Mouse (Mus musculus) frontal cortex, adult (tissue): Measurements from ENCODE around the gene Arnt.
"Not testable (repeated sequence)": the region's sequence is repeated elsewhere in the genome, so short reads cannot be mapped to it uniquely, and the experiment has no call there.

Experiments used
- ATAC-seq: cut with Nextera tagmentation; 2 replicates; pipeline ENCODE4 v1.9.2; 2017; ENCODE audit warnings: mild to moderate bottlenecking, moderate library complexity, mixed read lengths; ENCODE audit not compliant: low TSS enrichment

Gene Arnt

GRCm38 (mm10) chr3:95434136-95434982 lies at the start of gene Arnt:
Gene Arnt (plus strand): TSS chr3:95434388.
- peak; percentile 99 for ATAC-seq

- ATAC-seq, result no peak
Measured at GRCm38 (mm10) chr3:95385401-95386075, 48.6 kb upstream of the Arnt start.

GRCm38 (mm10) chr3:95394385-95394784 lies 39.8 kb upstream of the Arnt start:
- no peak for ATAC-seq

- no peak for ATAC-seq
Measured at GRCm38 (mm10) chr3:95402741-95403140, 31.4 kb upstream of the Arnt start, which contains the start of gene 4930558C23Rik. Gene 4930558C23Rik (minus strand): TSS chr3:95402841.

GRCm38 (mm10) chr3:95407728-95408127 lies 26.5 kb upstream of the Arnt start:
- ATAC-seq, result no peak

GRCm38 (mm10) chr3:95408852-95409251 lies 25.3 kb upstream of the Arnt start:
- no peak for ATAC-seq

GRCm38 (mm10) chr3:95412268-95412667 lies 21.9 kb upstream of the Arnt start:
- no peak for ATAC-seq

- no peak for ATAC-seq
Measured at GRCm38 (mm10) chr3:95417866-95418265, 16.3 kb upstream of the Arnt start.

GRCm38 (mm10) chr3:95426476-95426875 lies 7.7 kb upstream of the Arnt start:
- ATAC-seq, result not testable (repeated sequence)

GRCm38 (mm10) chr3:95427117-95427890 lies 6.9 kb upstream of the Arnt start:
- peak; percentile 65; the same call in 1 of the 2 replicates for ATAC-seq

- ATAC-seq, result not testable (repeated sequence)
Measured at GRCm38 (mm10) chr3:95427891-95428238, 6.3 kb upstream of the Arnt start.

- peak; percentile 79; the same call in 1 of the 2 replicates for ATAC-seq
Measured at GRCm38 (mm10) chr3:95428423-95428822, 5.8 kb upstream of the Arnt start.

- ATAC-seq, result no peak
Measured at GRCm38 (mm10) chr3:95433301-95433915, 780 bp upstream of the Arnt start.

GRCm38 (mm10) chr3:95434983-95435370 lies 789 bp downstream of the Arnt start:
- no peak for ATAC-seq

GRCm38 (mm10) chr3:95435561-95435960 lies 1.4 kb downstream of the Arnt start:
- no peak for ATAC-seq

GRCm38 (mm10) chr3:95438636-95439035 lies 4.4 kb downstream of the Arnt start:
- not testable (repeated sequence) for ATAC-seq

- no peak for ATAC-seq
Measured at GRCm38 (mm10) chr3:95439670-95440069, 5.5 kb downstream of the Arnt start.

- ATAC-seq, result no peak
Measured at GRCm38 (mm10) chr3:95442406-95443117, 8.4 kb downstream of the Arnt start.

- no peak for ATAC-seq
Measured at GRCm38 (mm10) chr3:95445311-95445710, 11.1 kb downstream of the Arnt start.

GRCm38 (mm10) chr3:95450408-95450807 lies 16.2 kb downstream of the Arnt start:
- ATAC-seq, result peak; percentile 72

- no peak for ATAC-seq
Measured at GRCm38 (mm10) chr3:95450915-95451314, 16.7 kb downstream of the Arnt start.
